Mouse (Mus musculus) ES-E14 (cell line): ENCODE measurements at regions not wholly inside any gene's neighbourhood (a gene's known extent, or its start where the extent isn't known, plus 50 kb on each side); places are given as distances from the start of the nearest gene placed in this dataset.

Experiments
- DNase-seq: peaks from one replicate; pipeline ENCODE4 v3.0.0-alpha.2; 2013; ENCODE audit warnings: low read depth, low spot score
- H3K27ac ChIP-seq: 2 replicates; pipeline ENCODE4 v1.5.1; 2012; ENCODE audit warnings: low read depth, mild to moderate bottlenecking, low read length, moderate library complexity, mixed read lengths; ENCODE audit not compliant: poor library complexity, insufficient read depth, severe bottlenecking
- H3K36me3 ChIP-seq: 2 replicates; pipeline ENCODE4 v1.6.1; 2012; ENCODE audit warnings: mild to moderate bottlenecking, low read length, moderate library complexity, mixed read lengths; ENCODE audit not compliant: control insufficient read depth, poor library complexity, insufficient read depth, severe bottlenecking
- H3K4me1 ChIP-seq, 2 experiments: fragments of 150-350 bp in 1 of 2; sonication (generic) in 1 of 2; 2 replicates each; pipeline ENCODE4 v1.6.1; 2012; ENCODE audit warnings: low read length in 2 of 2, mild to moderate bottlenecking in 1 of 2, mixed read lengths in 1 of 2; ENCODE audit not compliant: control insufficient read depth in 2 of 2, insufficient read depth in 2 of 2, poor library complexity in 1 of 2
- H3K4me3 ChIP-seq, 2 experiments: fragments of 150-350 bp in 1 of 2; sonication (generic) in 1 of 2; 2 replicates each; pipeline ENCODE4 v1.5.1; 2012; ENCODE audit warnings: low read length in 2 of 2, low read depth in 1 of 2, mild to moderate bottlenecking in 1 of 2, mixed read lengths in 1 of 2; ENCODE audit not compliant: insufficient read depth in 1 of 2, poor library complexity in 1 of 2, severe bottlenecking in 1 of 2
- H3K9ac ChIP-seq: 2 replicates; pipeline ENCODE4 v1.6.1; 2012; ENCODE audit warnings: low read depth, mild to moderate bottlenecking, low read length, mixed read lengths; ENCODE audit not compliant: poor library complexity, insufficient read depth, severe bottlenecking
- H3K9me3 ChIP-seq: fragments of 150-350 bp; sonication (generic); 2 replicates; pipeline ENCODE4 v1.6.1; 2012; ENCODE audit warnings: low read depth, mild to moderate bottlenecking, low read length; ENCODE audit not compliant: control insufficient read depth, insufficient read depth
- CHD2 ChIP-seq: IDR thresholded peaks from 2 replicates; pipeline ENCODE4 v1.6.1; 2014; ENCODE audit warnings: mild to moderate bottlenecking, low read depth, low read length, inconsistent platforms
- HCFC1 ChIP-seq: IDR thresholded peaks from 2 replicates; pipeline ENCODE4 v1.6.1; 2012; ENCODE audit warnings: low read length, inconsistent platforms, borderline replicate concordance; ENCODE audit not compliant: insufficient read depth
- MAFK ChIP-seq: IDR thresholded peaks from 2 replicates; pipeline ENCODE4 v1.6.1; 2014; ENCODE audit warnings: mild to moderate bottlenecking, low read depth, low read length, inconsistent platforms; ENCODE audit not compliant: insufficient read depth
- ZC3H11A ChIP-seq: IDR thresholded peaks from 2 replicates; pipeline ENCODE4 v1.6.1; 2012; ENCODE audit warnings: low read depth, mild to moderate bottlenecking, inconsistent platforms, low read length, borderline replicate concordance
- ZNF384 ChIP-seq: IDR thresholded peaks from 2 replicates; pipeline ENCODE4 v1.6.1; 2012; ENCODE audit warnings: low read depth, low read length, inconsistent platforms
- in situ Hi-C, 2 experiments: fragments of 600-800 bp; cut with MboI; formaldehyde crosslinking; loops; one replicate each; pipeline ENCODE4 v1.15.1; 2025; ENCODE audit warnings: low sequenced_read_pairs in 2 of 2, inconsistent platforms in 1 of 2; ENCODE audit not compliant: unreplicated experiment in 2 of 2

GRCm38 (mm10) chr13:103589646-103590045 is 184.8 kb downstream of the Srek1 start:
- TF ChIP-seq ZNF384 = no peak
- TF ChIP-seq MAFK = no peak
- no peak for TF ChIP-seq ZC3H11A
- no peak for TF ChIP-seq CHD2
- TF ChIP-seq HCFC1 = no peak
- Histone ChIP-seq H3K36me3 (peaks cover 2% of the 10 kb centered on the region; the same call in 1 of the 2 replicates), H3K27ac (no peak overlapping the region), H3K9ac (no peak overlapping the region), H3K4me1 (peaks cover 0 to 2% of the 10 kb centered on the region in 2 experiments; a peak in 1 of 4 replicates), H3K4me3 (no peak overlapping the region), H3K9me3 (no peaks in the 10 kb centered on the region)
- no peak for DNase-seq
- in situ Hi-C loops = no loop called here

GRCm38 (mm10) chr13:103576856-103577255 is 197.6 kb downstream of the Srek1 start:
- Histone ChIP-seq H3K4me1 (no peaks in the 10 kb centered on the region), H3K9ac (no peak overlapping the region), H3K36me3 (no peaks in the 10 kb centered on the region), H3K27ac (no peak overlapping the region), H3K9me3 (no peaks in the 10 kb centered on the region), H3K4me3 (no peak overlapping the region)
- DNase-seq = no peak
- TF ChIP-seq ZNF384 (no peak), HCFC1 (no peak)
- in situ Hi-C loops = no loop called here

- no peak for DNase-seq
- H3K4me3 ChIP-seq = no peak overlapping the region
- H3K9ac ChIP-seq = no peak overlapping the region
- H3K4me1 ChIP-seq = no peaks in the 10 kb centered on the region
- no peak for TF ChIP-seq ZC3H11A
- no peak for TF ChIP-seq CHD2
- no peak for TF ChIP-seq ZNF384
- H3K27ac ChIP-seq = no peak overlapping the region
- H3K36me3 ChIP-seq = no peaks in the 10 kb centered on the region
- no peaks in the 10 kb centered on the region for H3K9me3 ChIP-seq
- in situ Hi-C loops = no loop called here
These were observed 209.7 kb downstream of the Srek1 start for GRCm38 (mm10) chr13:103564715-103565114.

DNA sequence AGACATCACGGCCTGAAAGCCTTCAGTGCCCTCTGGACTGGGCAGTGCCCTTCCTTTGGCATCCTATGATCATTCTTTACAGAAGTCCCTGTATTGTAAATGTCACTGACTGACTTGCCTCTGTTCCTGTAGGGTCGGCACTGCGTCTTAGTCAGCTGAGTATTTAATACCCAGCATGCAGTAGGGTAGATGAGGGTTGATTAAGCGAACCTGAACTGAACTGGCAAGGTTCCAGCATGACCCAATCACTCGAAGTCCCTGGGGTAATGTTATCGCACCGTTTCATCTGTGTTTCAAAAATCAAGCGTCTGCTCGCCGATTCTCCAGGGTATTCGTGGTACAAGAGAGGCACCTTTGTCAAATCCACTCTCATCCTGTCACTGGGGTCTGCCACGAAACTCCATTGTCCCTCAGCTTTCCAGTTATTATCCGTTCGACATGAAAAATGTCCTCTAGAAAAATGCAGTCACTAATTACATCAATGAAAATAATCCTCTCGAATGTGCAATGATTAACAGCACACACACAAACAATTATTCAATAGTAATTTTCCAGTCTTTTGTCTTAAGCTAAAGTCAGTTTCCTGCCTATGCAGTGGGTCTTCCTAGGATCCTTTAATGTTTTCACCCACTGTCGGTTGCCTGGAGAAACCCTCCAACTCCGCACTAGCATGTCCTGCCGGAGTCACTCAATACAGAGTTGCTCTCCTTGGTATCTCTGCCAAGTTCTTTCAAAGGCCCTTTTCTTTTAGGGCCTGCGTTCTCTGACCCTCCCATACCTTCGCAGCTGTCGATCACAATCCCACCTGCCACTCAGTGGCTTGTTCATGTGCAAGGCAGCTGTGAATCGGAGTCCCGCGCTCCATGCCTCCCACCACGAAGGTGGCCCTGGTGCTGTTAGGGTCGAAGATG is 212.4 kb downstream of the Srek1 start:
- Histone ChIP-seq H3K27ac (no peak overlapping the region), H3K9me3 (no peaks in the 10 kb centered on the region), H3K9ac (no peak overlapping the region), H3K4me3 (no peak overlapping the region), H3K4me1 (no peaks in the 10 kb centered on the region), H3K36me3 (no peaks in the 10 kb centered on the region)
- no peak for TF ChIP-seq HCFC1
- TF ChIP-seq ZC3H11A = no peak
- TF ChIP-seq MAFK = no peak
- no peak for TF ChIP-seq ZNF384
- no peak for TF ChIP-seq CHD2
- in situ Hi-C loops = no loop called here
- DNase-seq = no peak

GRCm38 (mm10) chr13:103558915-103559314 is 215.5 kb downstream of the Srek1 start:
- TF ChIP-seq ZC3H11A (no peak), ZNF384 (no peak), HCFC1 (no peak), CHD2 (no peak), MAFK (no peak)
- H3K36me3 ChIP-seq = no peaks in the 10 kb centered on the region
- H3K9me3 ChIP-seq = no peaks in the 10 kb centered on the region
- H3K4me3 ChIP-seq = no peak overlapping the region
- no peaks in the 10 kb centered on the region for H3K4me1 ChIP-seq
- H3K9ac ChIP-seq = no peak overlapping the region
- in situ Hi-C loops = no loop called here
- H3K27ac ChIP-seq = no peak overlapping the region
- DNase-seq = no peak
